Mouse (Mus musculus): Measurements from ENCODE around the gene Gm11549.

The Gm11549 gene

GRCm38 (mm10) chr3:36481776-36482193, 39.8 kb downstream of the Gm11549 start:
- DNase-seq (ENCODE audit: low spot score in 2 of 2), result peak in 1 of 2 experiments; percentile 40

- DNase-seq (ENCODE audit: low spot score in 2 of 2), result no peak
Measured at GRCm38 (mm10) chr3:36480486-36480885, 41.1 kb downstream of the Gm11549 start.

GRCm38 (mm10) chr3:36478776-36479175, 42.8 kb downstream of the Gm11549 start:
- DNase-seq (ENCODE audit: low spot score in 2 of 2), result no peak

- no peak for DNase-seq (ENCODE audit: low spot score in 2 of 2)
Measured at GRCm38 (mm10) chr3:36476261-36477155, 45.1 kb downstream of the Gm11549 start.

- DNase-seq (ENCODE audit: low spot score in 2 of 2), result peak; percentile 96 to 99
Measured at GRCm38 (mm10) chr3:36475532-36476087, 46.0 kb downstream of the Gm11549 start, which contains the start of the genes Anxa5 and 1810062G17Rik. Anxa5 (minus strand) TSS chr3:36475894. 1810062G17Rik (plus strand) TSS chr3:36475937.

- peak; percentile 30 to 51 for DNase-seq (ENCODE audit: low spot score in 2 of 2)
Measured at GRCm38 (mm10) chr3:36474938-36475483, 46.6 kb downstream of the Gm11549 start.

GRCm38 (mm10) chr3:36474421-36474820, 47.2 kb downstream of the Gm11549 start:
- DNase-seq (ENCODE audit: low spot score in 2 of 2), result no peak

- no peak for DNase-seq (ENCODE audit: low spot score in 2 of 2)
Measured at GRCm38 (mm10) chr3:36473222-36473621, 48.4 kb downstream of the Gm11549 start.

GRCm38 (mm10) chr3:36471856-36472255, 49.8 kb downstream of the Gm11549 start:
- DNase-seq (ENCODE audit: low spot score in 2 of 2), result no peak

- no peak for DNase-seq (ENCODE audit: low spot score in 2 of 2)
Measured at GRCm38 (mm10) chr3:36468871-36469270, 52.7 kb downstream of the Gm11549 start.

GRCm38 (mm10) chr3:36467632-36468031, 54.0 kb downstream of the Gm11549 start:
- DNase-seq (ENCODE audit: low spot score in 2 of 2), result peak in 1 of 2 experiments; percentile 43

- no peak for DNase-seq (ENCODE audit: low spot score in 2 of 2)
Measured at GRCm38 (mm10) chr3:36465538-36465937, 56.1 kb downstream of the Gm11549 start.
